Mouse (Mus musculus): ENCODE measurements around the gene Gls. TPM values are rescaled to one million over a fixed set of nuclear protein-coding genes. Genes with fewer than 3 reads are reported as not detected.

Gls gene
- polyA plus RNA-seq, 1 experiment from 2014 or later = 16.0 TPM

DNA sequence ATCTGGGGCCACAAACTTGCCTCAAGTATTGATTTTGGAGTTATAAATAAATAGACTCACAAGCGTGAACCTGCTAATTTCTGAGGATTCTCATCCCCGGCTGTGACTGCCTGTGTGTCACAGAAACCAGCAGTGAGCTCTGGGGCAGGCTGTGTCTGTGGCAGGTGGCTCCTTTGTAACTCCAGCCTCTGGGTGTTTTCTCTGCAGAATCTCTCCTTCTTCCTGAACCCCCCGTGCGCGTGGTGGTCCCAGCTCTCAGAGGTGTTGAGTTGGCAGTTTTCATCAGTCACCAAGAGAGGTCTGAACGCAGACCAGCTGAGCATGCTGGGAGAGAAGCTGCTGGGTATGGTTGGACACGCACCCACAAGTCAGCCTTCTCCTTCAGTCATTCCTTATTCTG, 84.3 kb downstream of the Gls start:
- H3K4me3 ChIP-seq = no peak overlapping the region
- DNase-seq (ENCODE audit: extremely low spot score, low spot score) = no peak
- no peak overlapping the region for H3K27ac ChIP-seq
- H3K9me3 ChIP-seq = no peaks in the 10 kb centered on the region
- H3K36me3 ChIP-seq (replicated peaks) = peaks cover 10% of the 10 kb centered on the region
- no peaks in the 10 kb centered on the region for H3K27me3 ChIP-seq (ENCODE audit: poor library complexity, severe bottlenecking)
- 85% methylated on average over 7 of the region's 7 CpGs for WGBS
- peaks cover 30% of the 10 kb centered on the region for H3K4me1 ChIP-seq

DNA sequence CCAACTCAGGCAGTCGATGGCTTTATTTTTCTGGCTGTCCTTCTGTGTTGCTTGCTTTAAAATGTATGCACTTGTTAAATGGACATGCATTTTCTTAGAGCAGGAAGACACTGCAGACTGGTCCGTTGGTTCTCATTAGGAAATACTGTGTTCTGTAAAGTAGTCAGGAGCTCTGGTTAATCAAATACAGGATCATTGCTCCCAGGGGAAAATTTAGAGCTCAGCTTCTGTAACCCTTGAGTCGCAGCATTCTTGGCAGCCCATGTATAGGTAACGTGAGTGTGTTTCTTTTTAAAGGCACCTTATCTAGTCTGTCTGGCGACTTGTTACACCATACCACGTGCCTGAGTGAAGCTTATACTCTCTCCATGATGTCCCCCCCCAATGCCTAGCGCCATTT, 84.9 kb downstream of the Gls start:
- Histone ChIP-seq H3K4me3 (no peak overlapping the region), H3K36me3 (replicated peaks) (peaks cover 10% of the 10 kb centered on the region), H3K9me3 (no peaks in the 10 kb centered on the region), H3K4me1 (peaks cover 30% of the 10 kb centered on the region), H3K27me3 (ENCODE audit: poor library complexity, severe bottlenecking) (no peaks in the 10 kb centered on the region), H3K27ac (no peak overlapping the region)
- no peak for DNase-seq (ENCODE audit: extremely low spot score, low spot score)
- WGBS = 75% methylated on average over 7 of the region's 7 CpGs

DNA sequence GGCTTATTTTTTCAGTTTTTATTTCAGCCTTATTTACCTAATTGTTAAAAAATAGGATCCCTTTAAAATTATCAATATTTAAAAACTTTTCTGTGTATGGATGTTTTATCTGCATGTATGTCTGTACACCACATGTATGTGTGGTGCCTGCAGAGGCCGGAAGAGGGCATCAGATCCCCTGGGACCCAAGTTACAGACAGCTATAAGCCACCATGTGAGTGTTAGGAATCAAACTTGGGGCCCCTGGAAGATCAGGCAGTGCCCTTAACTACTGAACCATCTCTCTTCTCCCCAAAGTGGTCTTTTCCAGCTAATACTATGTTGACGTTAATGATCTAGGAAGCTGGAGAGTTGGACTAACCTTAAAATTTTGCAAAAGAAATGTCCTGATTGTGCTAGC, 85.6 kb downstream of the Gls start:
- Histone ChIP-seq H3K36me3 (replicated peaks) (peaks cover 10% of the 10 kb centered on the region), H3K27me3 (ENCODE audit: poor library complexity, severe bottlenecking) (no peaks in the 10 kb centered on the region), H3K27ac (no peak overlapping the region), H3K4me3 (no peak overlapping the region), H3K9me3 (no peaks in the 10 kb centered on the region), H3K4me1 (peaks cover 30% of the 10 kb centered on the region)
- DNase-seq (ENCODE audit: extremely low spot score, low spot score) = no peak
- 94% methylated on average over 2 of the region's 2 CpGs for WGBS

DNA sequence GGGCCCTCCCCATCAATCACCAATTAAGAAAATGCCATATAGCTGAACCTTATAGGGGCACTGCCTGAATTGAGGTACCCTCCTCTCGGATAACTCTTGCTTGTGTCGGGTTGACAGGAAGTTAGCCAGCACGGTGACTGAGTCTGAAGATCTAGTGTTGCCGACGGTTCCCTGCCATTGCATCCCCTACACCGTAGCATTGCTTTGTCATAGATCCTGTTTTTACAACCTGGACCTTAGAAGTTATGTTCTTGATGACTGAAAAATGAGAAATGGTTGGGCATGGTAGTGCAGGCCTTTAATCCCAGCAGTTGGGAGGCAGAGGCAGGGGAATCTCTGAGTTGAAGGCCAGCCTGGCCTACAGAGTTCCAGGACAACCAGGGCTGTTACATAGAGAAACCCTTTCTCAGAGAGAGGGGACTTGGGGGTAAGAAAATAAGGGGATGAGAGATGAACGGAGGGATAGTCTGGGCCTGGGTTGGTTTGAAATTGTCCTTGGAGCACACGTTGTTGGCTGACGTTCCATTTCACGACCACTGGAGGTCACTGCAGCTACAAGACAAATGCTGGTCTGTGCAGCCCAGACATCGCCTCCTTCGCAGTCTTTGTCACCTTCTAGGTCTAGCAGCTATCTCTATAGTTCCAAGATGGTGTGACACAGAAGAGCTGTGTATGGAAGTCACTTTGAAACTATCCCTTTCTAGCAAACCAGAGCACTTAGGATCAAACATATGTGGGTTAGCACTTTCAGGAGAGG, 86.6 kb downstream of the Gls start:
- DNase-seq (ENCODE audit: extremely low spot score, low spot score) = peak; percentile 43
- no peak overlapping the region for H3K4me3 ChIP-seq
- H3K27me3 ChIP-seq (ENCODE audit: poor library complexity, severe bottlenecking) = no peaks in the 10 kb centered on the region
- WGBS = 56% methylated on average over 12 of the region's 12 CpGs
- no peak overlapping the region for H3K27ac ChIP-seq
- peaks cover 7% of the 10 kb centered on the region for H3K36me3 ChIP-seq (replicated peaks)
- no peaks in the 10 kb centered on the region for H3K9me3 ChIP-seq
- H3K4me1 ChIP-seq = peaks cover 30% of the 10 kb centered on the region

DNA sequence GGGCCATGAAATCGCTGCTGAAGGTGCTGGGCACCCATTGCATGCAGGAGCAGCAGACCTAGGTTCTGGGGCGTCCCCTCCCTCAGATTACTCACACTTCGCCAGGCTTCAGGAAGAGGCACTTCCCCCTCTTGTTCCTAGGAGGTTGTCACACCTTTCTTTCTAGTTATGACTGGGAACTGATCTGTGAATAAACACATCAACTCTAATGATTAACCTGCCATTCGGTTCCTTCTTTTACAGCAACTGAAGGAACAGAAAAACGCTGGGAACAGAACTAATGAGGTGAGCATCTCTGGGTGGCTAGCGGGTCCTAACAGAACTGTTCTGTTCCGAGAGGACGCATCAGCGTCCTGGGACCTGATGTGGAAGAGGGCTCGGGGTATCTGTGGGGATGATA, 88.1 kb downstream of the Gls start:
- 87% methylated on average over 10 of the region's 10 CpGs for WGBS
- H3K4me1 ChIP-seq = peaks cover 20% of the 10 kb centered on the region
- H3K9me3 ChIP-seq = no peaks in the 10 kb centered on the region
- no peak for DNase-seq (ENCODE audit: extremely low spot score, low spot score)
- H3K27ac ChIP-seq = no peak overlapping the region
- no peaks in the 10 kb centered on the region for H3K27me3 ChIP-seq (ENCODE audit: poor library complexity, severe bottlenecking)
- no peaks in the 10 kb centered on the region; the same call in 1 of the 2 replicates for H3K36me3 ChIP-seq (replicated peaks)
- H3K4me3 ChIP-seq = no peak overlapping the region

DNA sequence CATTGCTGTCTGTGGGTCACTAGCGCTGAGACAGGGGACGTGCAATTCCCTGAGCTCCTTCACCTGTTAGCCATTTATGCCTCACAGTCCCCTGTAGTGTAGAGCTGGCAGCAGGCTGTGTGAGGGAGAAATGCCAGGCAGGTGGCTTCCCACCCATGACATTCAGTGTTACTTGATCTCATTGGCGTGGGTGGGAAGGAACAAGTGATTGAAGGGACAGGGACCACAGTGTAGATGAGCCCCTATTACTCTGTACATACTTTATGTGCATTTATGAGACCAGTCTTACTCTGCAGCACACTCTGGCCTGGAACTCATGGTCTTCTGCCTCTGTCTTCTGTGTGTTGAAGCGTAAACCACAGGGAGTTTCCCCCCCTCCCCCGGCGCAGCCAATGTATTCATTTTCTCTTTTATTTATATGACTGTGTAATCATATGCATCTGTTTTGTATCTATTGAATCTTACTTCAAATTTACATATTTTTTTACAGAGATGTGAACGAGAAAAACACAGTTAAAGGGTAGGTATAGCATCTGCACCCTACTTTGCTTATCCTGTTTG, 89.4 kb downstream of the Gls start:
- Histone ChIP-seq H3K36me3 (replicated peaks) (no peaks in the 10 kb centered on the region; the same call in 1 of the 2 replicates), H3K27me3 (ENCODE audit: poor library complexity, severe bottlenecking) (no peaks in the 10 kb centered on the region), H3K27ac (no peak overlapping the region), H3K4me1 (peaks cover 9% of the 10 kb centered on the region), H3K9me3 (no peaks in the 10 kb centered on the region), H3K4me3 (no peak overlapping the region)
- WGBS = 87% methylated on average over 7 of the region's 7 CpGs
- DNase-seq (ENCODE audit: extremely low spot score, low spot score) = no peak

DNA sequence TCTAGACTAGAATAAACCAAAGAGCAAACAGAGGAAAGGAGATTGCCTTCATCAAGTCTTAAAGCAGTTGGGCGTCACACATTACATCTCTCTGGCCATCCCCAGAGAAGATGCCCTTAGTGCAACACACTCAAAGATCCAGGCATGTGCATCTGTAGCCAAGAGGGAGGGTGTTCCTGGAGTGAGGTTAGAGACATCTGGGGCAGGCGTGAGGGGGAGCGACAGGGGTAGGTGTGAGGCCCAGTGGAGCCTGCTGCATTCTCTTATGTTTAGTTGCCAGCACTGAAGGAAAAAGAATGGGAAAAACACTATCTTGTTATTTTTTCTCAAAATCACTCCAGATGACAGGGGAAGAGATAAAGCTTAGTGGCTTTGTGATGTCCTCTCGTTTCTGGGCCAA, 89.8 kb downstream of the Gls start:
- no peaks in the 10 kb centered on the region; the same call in 1 of the 2 replicates for H3K36me3 ChIP-seq (replicated peaks)
- 86% methylated on average over 4 of the region's 4 CpGs for WGBS
- peaks cover 6% of the 10 kb centered on the region for H3K4me1 ChIP-seq
- H3K9me3 ChIP-seq = no peaks in the 10 kb centered on the region
- H3K4me3 ChIP-seq = no peak overlapping the region
- H3K27ac ChIP-seq = no peak overlapping the region
- H3K27me3 ChIP-seq (ENCODE audit: poor library complexity, severe bottlenecking) = no peaks in the 10 kb centered on the region
- no peak for DNase-seq (ENCODE audit: extremely low spot score, low spot score)

DNA sequence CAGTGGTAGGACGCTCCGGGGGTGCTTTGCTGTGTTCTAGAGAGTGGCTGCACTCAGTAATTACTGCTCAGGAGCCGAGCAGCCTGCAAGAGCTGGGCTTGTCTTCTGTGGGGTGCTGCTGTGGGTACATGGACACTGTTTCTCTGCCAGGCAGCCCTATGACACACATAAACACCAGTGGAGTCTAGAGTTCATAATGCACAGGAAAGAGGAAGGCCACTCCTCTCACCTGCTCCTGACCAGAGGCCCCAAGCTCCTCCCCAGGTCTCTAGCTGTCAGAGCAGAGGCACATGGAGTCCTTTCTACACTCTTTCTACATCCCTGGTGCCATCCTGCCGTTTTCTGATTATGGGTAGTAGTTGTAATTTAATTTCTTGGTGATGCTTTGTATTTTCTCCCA, 90.9 kb downstream of the Gls start:
- peaks cover 9% of the 10 kb centered on the region for H3K4me1 ChIP-seq
- peaks cover 6% of the 10 kb centered on the region; the same call in 1 of the 2 replicates for H3K36me3 ChIP-seq (replicated peaks)
- H3K27me3 ChIP-seq (ENCODE audit: poor library complexity, severe bottlenecking) = no peaks in the 10 kb centered on the region
- no peak for DNase-seq (ENCODE audit: extremely low spot score, low spot score)
- no peaks in the 10 kb centered on the region for H3K9me3 ChIP-seq
- H3K4me3 ChIP-seq = no peak overlapping the region
- 88% methylated on average over 4 of the region's 4 CpGs for WGBS
- H3K27ac ChIP-seq = no peak overlapping the region

DNA sequence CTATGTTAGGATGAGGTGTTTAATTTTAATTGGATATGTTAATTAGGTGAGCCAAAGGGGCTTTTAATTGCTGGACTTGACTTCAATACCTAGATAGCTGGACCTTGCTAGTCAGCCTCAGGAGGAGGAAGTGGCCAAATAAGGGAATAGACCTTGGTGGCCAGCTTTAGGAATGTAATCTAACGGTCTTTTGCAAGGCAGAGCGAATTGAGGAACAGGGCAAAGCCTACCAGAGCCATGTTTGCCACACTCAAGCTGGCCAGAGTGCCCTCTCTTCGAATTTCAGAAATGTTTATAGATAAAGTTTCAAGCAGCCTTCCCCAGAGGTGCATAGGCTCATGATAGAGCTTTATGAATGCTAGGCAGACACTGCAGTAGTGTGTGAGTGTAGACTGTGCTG, 91.5 kb downstream of the Gls start:
- Histone ChIP-seq H3K27me3 (ENCODE audit: poor library complexity, severe bottlenecking) (no peaks in the 10 kb centered on the region), H3K4me1 (peaks cover 5% of the 10 kb centered on the region), H3K9me3 (no peaks in the 10 kb centered on the region), H3K4me3 (no peak overlapping the region), H3K27ac (no peak overlapping the region), H3K36me3 (replicated peaks) (peaks cover 7% of the 10 kb centered on the region; the same call in 1 of the 2 replicates)
- no peak for DNase-seq (ENCODE audit: extremely low spot score, low spot score)
- WGBS = 83% methylated on average over 3 of the region's 3 CpGs

DNA sequence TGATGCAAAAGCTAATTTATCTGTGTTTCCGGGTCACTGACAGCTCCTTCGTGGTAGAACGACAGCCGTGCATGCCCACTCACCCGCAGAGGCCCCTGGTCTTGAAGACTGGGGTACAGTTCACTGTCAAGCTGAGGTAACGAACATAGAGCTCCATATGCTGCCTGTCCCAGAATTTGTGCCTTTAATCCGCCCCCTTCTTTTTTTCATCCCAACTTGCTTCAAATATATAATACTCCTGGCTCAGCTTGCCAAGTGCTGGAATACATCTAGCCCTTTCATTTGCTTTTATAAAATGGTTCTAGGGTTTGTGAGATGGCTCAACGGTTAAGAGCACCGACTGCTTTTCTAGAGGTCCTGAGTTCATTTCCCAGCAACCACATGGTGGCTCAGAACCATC, 92.5 kb downstream of the Gls start:
- DNase-seq (ENCODE audit: extremely low spot score, low spot score) = no peak
- Histone ChIP-seq H3K36me3 (replicated peaks) (peaks cover 7% of the 10 kb centered on the region; the same call in 1 of the 2 replicates), H3K4me3 (no peak overlapping the region), H3K27me3 (ENCODE audit: poor library complexity, severe bottlenecking) (no peaks in the 10 kb centered on the region), H3K27ac (no peak overlapping the region), H3K9me3 (no peaks in the 10 kb centered on the region), H3K4me1 (peaks cover 5% of the 10 kb centered on the region)
- WGBS = 91% methylated on average over 9 of the region's 9 CpGs

DNA sequence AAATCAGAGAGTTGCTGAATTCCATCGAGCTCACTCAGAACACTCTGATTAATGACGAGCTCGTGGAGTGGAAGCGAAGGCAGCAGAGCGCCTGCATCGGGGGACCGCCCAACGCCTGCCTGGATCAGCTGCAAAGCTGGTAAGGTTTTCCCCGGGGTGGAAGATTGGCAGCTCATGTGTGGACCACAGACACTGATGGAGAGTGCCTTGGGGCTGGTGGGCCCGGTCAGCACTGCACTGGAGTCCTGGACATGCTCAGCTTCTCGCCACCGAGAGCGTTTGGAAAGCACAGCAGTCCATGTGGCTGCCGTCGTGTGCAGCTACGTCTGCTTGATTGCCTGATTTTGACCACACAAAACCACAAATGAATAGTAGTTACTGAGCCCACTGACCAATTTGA, 95.7 kb downstream of the Gls start:
- WGBS = 84% methylated on average over 16 of the region's 16 CpGs

DNA sequence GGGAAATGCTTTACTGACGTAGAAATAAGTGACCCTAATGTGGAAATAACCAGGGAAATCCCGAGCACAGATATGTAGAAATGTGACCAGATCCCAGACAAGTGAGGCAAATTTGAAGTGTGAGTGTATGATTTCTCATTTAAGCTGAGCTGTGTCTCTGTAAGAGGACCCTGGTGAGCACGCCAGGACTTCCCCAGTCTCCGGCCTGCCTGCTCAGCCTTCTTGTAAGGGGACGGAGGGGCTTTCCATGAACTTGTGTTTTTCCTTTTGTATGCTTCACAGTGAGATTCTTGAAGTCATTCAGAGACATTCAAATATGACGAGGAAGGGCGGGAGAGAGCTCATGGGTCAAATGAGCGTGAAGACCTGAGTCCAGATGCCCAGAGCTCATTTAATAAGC, 99.8 kb downstream of the Gls start:
- H3K27ac ChIP-seq = no peak overlapping the region
- peaks cover 7% of the 10 kb centered on the region; the same call in 1 of the 2 replicates for H3K36me3 ChIP-seq (replicated peaks)
- H3K27me3 ChIP-seq (ENCODE audit: poor library complexity, severe bottlenecking) = no peaks in the 10 kb centered on the region
- 76% methylated on average over 8 of the region's 8 CpGs for WGBS
- peaks cover 9% of the 10 kb centered on the region for H3K4me1 ChIP-seq
- H3K4me3 ChIP-seq = no peak overlapping the region
- H3K9me3 ChIP-seq = no peaks in the 10 kb centered on the region
- no peak for DNase-seq (ENCODE audit: extremely low spot score, low spot score)

More for the DNA sequence above, 95.7 kb downstream of the Gls start:
- no peak overlapping the region for H3K27ac ChIP-seq
- no peaks in the 10 kb centered on the region for H3K27me3 ChIP-seq (ENCODE audit: poor library complexity, severe bottlenecking)
- H3K4me1 ChIP-seq = peaks cover 5% of the 10 kb centered on the region
- H3K36me3 ChIP-seq (replicated peaks) = peaks cover 7% of the 10 kb centered on the region; the same call in 1 of the 2 replicates
- no peak for DNase-seq (ENCODE audit: extremely low spot score, low spot score)
- H3K4me3 ChIP-seq = no peak overlapping the region
- H3K9me3 ChIP-seq = no peaks in the 10 kb centered on the region

DNA sequence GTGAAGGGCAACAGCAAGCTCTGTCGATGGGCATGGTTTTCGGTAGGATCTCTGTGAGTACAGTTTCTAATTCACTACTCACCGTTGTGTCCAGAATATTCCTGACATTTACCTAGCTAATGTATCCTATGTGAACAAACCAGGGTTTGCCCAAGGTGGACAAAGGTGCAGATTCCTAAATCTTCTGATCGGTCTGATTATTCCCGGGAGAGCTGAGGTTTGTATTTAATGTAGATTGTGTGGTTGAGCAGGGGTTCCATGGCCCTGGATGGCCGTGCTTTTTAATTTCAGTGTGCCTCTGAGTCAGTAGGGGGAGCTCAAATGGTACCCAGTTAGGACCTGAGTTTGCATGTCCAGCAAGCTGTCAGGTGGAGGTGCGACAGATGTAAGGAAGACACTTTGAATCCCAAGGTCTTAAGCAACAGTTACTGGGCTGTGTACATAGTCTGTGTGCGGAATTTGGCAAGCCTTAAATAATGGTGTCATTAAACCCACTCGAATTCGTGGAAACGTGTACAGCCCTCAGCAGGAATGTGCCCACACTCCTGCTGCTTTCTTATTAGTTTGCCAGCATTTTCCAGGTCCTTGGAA, 101.2 kb downstream of the Gls start:
- H3K27me3 ChIP-seq (ENCODE audit: poor library complexity, severe bottlenecking) = no peaks in the 10 kb centered on the region
- no peak overlapping the region for H3K27ac ChIP-seq
- 84% methylated on average over 11 of the region's 11 CpGs for WGBS
- H3K4me3 ChIP-seq = no peak overlapping the region
- H3K36me3 ChIP-seq (replicated peaks) = peaks cover 2% of the 10 kb centered on the region
- no peak for DNase-seq (ENCODE audit: extremely low spot score, low spot score)
- no peaks in the 10 kb centered on the region for H3K9me3 ChIP-seq
- 0 out of 2 replicates have a peak, but pooled peaks cover 4% of the 10 kb centered on the region for H3K4me1 ChIP-seq

Measured in forebrain, embryonic 10.5 days (tissue).